Mouse (Mus musculus) neural tube, embryonic 11.5 days (tissue): ENCODE measurements at regions not wholly inside any gene's neighbourhood (a gene's known extent, or its start where the extent isn't known, plus 50 kb on each side); places are given as distances from the start of the nearest gene placed in this dataset.

Experiments used
- ATAC-seq: fragments of 200-750 bp; cut with Nextera tagmentation; 2 replicates; pipeline ENCODE4 v1.8.0; 2017; ENCODE audit warnings: moderate number of reproducible peaks, mild to moderate bottlenecking, moderate TSS enrichment, moderate library complexity; ENCODE audit not compliant: insufficient read depth, low FRiP score, low TSS enrichment
- DNase-seq: peaks from one replicate; pipeline ENCODE4 v3.0.0-alpha.2; 2015; ENCODE audit warnings: low spot score
- H3K27ac ChIP-seq: fragments of 300-500 bp; sonication (generic); 2 replicates; pipeline ENCODE4 v1.5.1; 2014; ENCODE audit warnings: low read depth, mild to moderate bottlenecking, low read length
- H3K27me3 ChIP-seq: fragments of 300-500 bp; sonication (generic); 2 replicates; pipeline ENCODE4 v1.6.1; 2014; ENCODE audit warnings: mild to moderate bottlenecking, low read length, mixed read lengths; ENCODE audit not compliant: control insufficient read depth, insufficient read depth
- H3K36me3 ChIP-seq: fragments of 300-500 bp; sonication (generic); 2 replicates; pipeline ENCODE4 v1.6.1; 2014; ENCODE audit warnings: mild to moderate bottlenecking, low read length, moderate library complexity, mixed read lengths; ENCODE audit not compliant: control insufficient read depth, insufficient read depth
- H3K4me1 ChIP-seq: fragments of 300-500 bp; sonication (generic); 2 replicates; pipeline ENCODE4 v1.6.1; 2014; ENCODE audit warnings: low read length, mixed read lengths; ENCODE audit not compliant: control insufficient read depth, insufficient read depth
- H3K4me2 ChIP-seq: fragments of 300-500 bp; sonication (generic); 2 replicates; pipeline ENCODE4 v1.6.1; 2014; ENCODE audit warnings: low read depth, mild to moderate bottlenecking, moderate library complexity
- H3K4me3 ChIP-seq: fragments of 300-500 bp; sonication (generic); 2 replicates; pipeline ENCODE4 v1.5.1; 2014; ENCODE audit warnings: low read depth, low read length
- H3K9ac ChIP-seq: fragments of 300-500 bp; sonication (generic); 2 replicates; pipeline ENCODE4 v1.6.1; 2014; ENCODE audit warnings: mild to moderate bottlenecking, low read length
- H3K9me3 ChIP-seq: fragments of 300-500 bp; sonication (generic); 2 replicates; pipeline ENCODE4 v1.6.1; 2016; ENCODE audit warnings: low read length; ENCODE audit not compliant: control insufficient read depth
- WGBS: fragments of 180-500 bp; shearing (Covaris S2); extraction: QIAGEN DNeasy Blood & Tissue Kit; methylation state at CpG from one replicate; pipeline ENCODE4 v1.1.7; 2014; 5-methylcytosine and 5-hydroxymethylcytosine counted together

- Histone ChIP-seq H3K4me2 (no peak overlapping the region), H3K9ac (no peak overlapping the region), H3K27me3 (no peaks in the 10 kb centered on the region), H3K27ac (no peak overlapping the region), H3K36me3 (no peaks in the 10 kb centered on the region), H3K4me3 (no peak overlapping the region), H3K4me1 (no peaks in the 10 kb centered on the region), H3K9me3 (no peaks in the 10 kb centered on the region)
- ATAC-seq (no peak), DNase-seq (no peak)
- 88% methylated on average over 12 of the region's 12 CpGs for WGBS
Observed at GRCm38 (mm10) chr13:58495390-58496073, 92.4 kb upstream of the Hnrnpk start.

- WGBS: 67% methylated on average over 5 of the region's 5 CpGs
- ATAC-seq: no peak
- H3K27ac ChIP-seq: no peak overlapping the region
- H3K36me3 ChIP-seq: no peaks in the 10 kb centered on the region
- H3K4me3 ChIP-seq: no peak overlapping the region
- H3K9ac ChIP-seq: no peak overlapping the region
- H3K4me2 ChIP-seq: no peak overlapping the region
- H3K27me3 ChIP-seq: no peaks in the 10 kb centered on the region
- no peaks in the 10 kb centered on the region for H3K9me3 ChIP-seq
- no peak for DNase-seq
- H3K4me1 ChIP-seq: no peaks in the 10 kb centered on the region
Observed at GRCm38 (mm10) chr13:58494726-58495125, 91.6 kb upstream of the Hnrnpk start.

- no peaks in the 10 kb centered on the region for H3K27me3 ChIP-seq
- H3K4me1 ChIP-seq: no peaks in the 10 kb centered on the region
- WGBS: 75% methylated on average over 8 of the region's 8 CpGs
- H3K4me2 ChIP-seq: no peak overlapping the region
- no peaks in the 10 kb centered on the region for H3K36me3 ChIP-seq
- no peak overlapping the region for H3K9ac ChIP-seq
- no peaks in the 10 kb centered on the region for H3K9me3 ChIP-seq
- no peak for DNase-seq
- H3K27ac ChIP-seq: no peak overlapping the region
- H3K4me3 ChIP-seq: no peak overlapping the region
- no peak for ATAC-seq
Observed at GRCm38 (mm10) chr13:58490829-58491228, 87.7 kb upstream of the Hnrnpk start.

- no peaks in the 10 kb centered on the region for H3K27me3 ChIP-seq
- H3K9me3 ChIP-seq: no peaks in the 10 kb centered on the region
- no peak for DNase-seq
- WGBS: 80% methylated on average over 10 of the region's 10 CpGs
- H3K9ac ChIP-seq: no peak overlapping the region
- H3K4me1 ChIP-seq: no peaks in the 10 kb centered on the region
- no peak overlapping the region for H3K27ac ChIP-seq
- no peak overlapping the region for H3K4me2 ChIP-seq
- ATAC-seq: no peak
- no peak overlapping the region for H3K4me3 ChIP-seq
- H3K36me3 ChIP-seq: no peaks in the 10 kb centered on the region
Observed at GRCm38 (mm10) chr13:58485011-58485410, 81.9 kb upstream of the Hnrnpk start.

GRCm38 (mm10) chr13:58482701-58483100, 79.6 kb upstream of the Hnrnpk start:
- Histone ChIP-seq H3K4me2 (no peak overlapping the region), H3K4me3 (no peak overlapping the region), H3K9ac (no peak overlapping the region), H3K27ac (no peak overlapping the region), H3K4me1 (no peaks in the 10 kb centered on the region), H3K27me3 (no peaks in the 10 kb centered on the region), H3K36me3 (no peaks in the 10 kb centered on the region), H3K9me3 (no peaks in the 10 kb centered on the region)
- DNase-seq: no peak
- no peak for ATAC-seq
- 72% methylated on average over 9 of the region's 9 CpGs for WGBS

GRCm38 (mm10) chr13:58480928-58481598, 77.9 kb upstream of the Hnrnpk start:
- H3K9ac ChIP-seq: no peak overlapping the region
- no peak for DNase-seq
- H3K27me3 ChIP-seq: no peaks in the 10 kb centered on the region
- H3K36me3 ChIP-seq: no peaks in the 10 kb centered on the region
- no peak for ATAC-seq
- H3K4me2 ChIP-seq: no peak overlapping the region
- WGBS: 90% methylated on average over 10 of the region's 10 CpGs
- H3K9me3 ChIP-seq: no peaks in the 10 kb centered on the region
- H3K27ac ChIP-seq: no peak overlapping the region
- H3K4me1 ChIP-seq: no peaks in the 10 kb centered on the region
- H3K4me3 ChIP-seq: no peak overlapping the region

- ATAC-seq: no peak
- Histone ChIP-seq H3K9me3 (no peaks in the 10 kb centered on the region), H3K4me1 (no peaks in the 10 kb centered on the region), H3K4me2 (no peak overlapping the region), H3K36me3 (no peaks in the 10 kb centered on the region), H3K9ac (no peak overlapping the region), H3K4me3 (no peak overlapping the region), H3K27ac (no peak overlapping the region), H3K27me3 (no peaks in the 10 kb centered on the region)
- WGBS: 86% methylated on average over 8 of the region's 8 CpGs
- DNase-seq: no peak
Observed at GRCm38 (mm10) chr13:58480388-58480927, 77.3 kb upstream of the Hnrnpk start.

- DNase-seq (no peak), ATAC-seq (no peak)
- H3K9me3 ChIP-seq: no peaks in the 10 kb centered on the region
- H3K27me3 ChIP-seq: no peaks in the 10 kb centered on the region
- 81% methylated on average over 5 of the region's 5 CpGs for WGBS
- H3K4me2 ChIP-seq: no peak overlapping the region
- H3K36me3 ChIP-seq: no peaks in the 10 kb centered on the region
- H3K4me1 ChIP-seq: no peaks in the 10 kb centered on the region
- H3K9ac ChIP-seq: no peak overlapping the region
- H3K27ac ChIP-seq: no peak overlapping the region
- H3K4me3 ChIP-seq: no peak overlapping the region
Observed at GRCm38 (mm10) chr13:58478438-58478837, 75.3 kb upstream of the Hnrnpk start.

- Histone ChIP-seq H3K27ac (no peak overlapping the region), H3K4me1 (no peaks in the 10 kb centered on the region), H3K27me3 (0 out of 2 replicates have a peak, but pooled peaks cover 5% of the 10 kb centered on the region), H3K4me2 (no peak overlapping the region), H3K9me3 (no peaks in the 10 kb centered on the region), H3K36me3 (no peaks in the 10 kb centered on the region), H3K9ac (no peak overlapping the region), H3K4me3 (no peak overlapping the region)
- ATAC-seq: no peak
- no peak for DNase-seq
- 90% methylated on average over 6 of the region's 6 CpGs for WGBS
Observed at GRCm38 (mm10) chr13:58477253-58477652, 74.1 kb upstream of the Hnrnpk start.
